Mouse (Mus musculus) C2C12 (cell line): ENCODE measurements around the gene Lrtm2. TPM values are rescaled to one million over a fixed set of nuclear protein-coding genes. Genes with fewer than 3 reads are reported as not detected.

ENCODE experiments used
- H3K27me3 ChIP-seq: one replicate; pipeline ENCODE4 v1.6.1; 2011; ENCODE audit not compliant: control insufficient read depth, insufficient read depth, insufficient read length
- H3K36me3 ChIP-seq: one replicate; pipeline ENCODE4 v1.6.1; 2011; ENCODE audit not compliant: control insufficient read depth, insufficient read depth
- H3K4me3 ChIP-seq: one replicate; pipeline ENCODE4 v1.5.1; 2011; ENCODE audit warnings: mild to moderate bottlenecking, control low read depth; ENCODE audit not compliant: poor library complexity, insufficient read depth, severe bottlenecking
- H3K79me2 ChIP-seq: one replicate; pipeline ENCODE4 v1.6.1; 2011; ENCODE audit not compliant: control insufficient read depth, insufficient read depth
- H3K79me3 ChIP-seq: one replicate; pipeline ENCODE4 v1.6.1; 2011; ENCODE audit warnings: low read depth, control low read depth
- H3ac ChIP-seq: one replicate; pipeline ENCODE3; 2011; ENCODE audit warnings: low read depth; ENCODE audit not compliant: control insufficient read depth, insufficient read length
- CEBPB ChIP-seq: IDR thresholded peaks from one replicate; pipeline ENCODE4 v1.6.1; 2011; ENCODE audit warnings: low read depth, mild to moderate bottlenecking, control low read depth, moderate library complexity
- CTCF ChIP-seq: IDR thresholded peaks from one replicate; pipeline ENCODE4 v1.5.1; 2011; ENCODE audit not compliant: control insufficient read depth, insufficient read depth, insufficient read length
- FOSL1 ChIP-seq: IDR thresholded peaks from one replicate; pipeline ENCODE4 v1.8.0; 2011; ENCODE audit warnings: mild to moderate bottlenecking, low read length; ENCODE audit not compliant: poor library complexity, insufficient read depth, severe bottlenecking
- MAX ChIP-seq: IDR thresholded peaks from one replicate; pipeline ENCODE4 v1.6.1; 2011; ENCODE audit warnings: mild to moderate bottlenecking, control low read depth
- MYOD1 ChIP-seq: IDR thresholded peaks from one replicate; pipeline ENCODE4 v1.6.1; 2011; ENCODE audit warnings: low read depth; ENCODE audit not compliant: control insufficient read depth, insufficient read length
- MYOG ChIP-seq: IDR thresholded peaks from one replicate; pipeline ENCODE4 v1.6.1; 2011; ENCODE audit not compliant: control insufficient read depth, insufficient read length; ENCODE audit errors: extremely low read depth
- USF1 ChIP-seq: IDR thresholded peaks from one replicate; pipeline ENCODE4 v1.6.1; 2011; ENCODE audit warnings: low read depth, mild to moderate bottlenecking, control low read depth, moderate library complexity
- polyA plus RNA-seq: library from polyadenylated mRNA; unstranded; fragments of >200 nt; fragmentation: generic; extraction: Trizol; gene quantifications from one replicate; pipeline ENCODE4 v1.2.1, GENCODE M21; 2012; ENCODE audit warnings: missing spikeins

The Lrtm2 gene
- polyA plus RNA-seq, 1 experiment: not detected

DNA sequence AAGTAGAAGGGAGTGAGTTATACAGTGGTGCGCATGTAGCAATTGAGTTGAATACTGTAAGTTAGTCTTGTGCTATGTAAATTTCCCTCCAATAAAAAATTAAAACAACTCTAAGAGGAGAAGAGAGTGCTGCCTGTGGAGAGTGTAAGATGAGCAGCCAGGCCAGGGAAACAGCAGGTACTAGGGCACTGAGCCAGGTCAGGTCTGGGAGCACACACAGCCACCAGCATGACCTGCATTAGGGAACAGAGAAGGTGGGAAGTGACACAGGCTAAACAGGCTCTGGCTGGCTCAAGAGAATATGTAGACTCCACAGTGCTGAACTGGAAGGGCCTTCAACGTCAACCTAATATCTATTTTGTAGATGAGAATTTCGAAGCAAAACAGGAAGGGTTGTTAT lies 29.3 kb downstream of the Lrtm2 start:
- Histone ChIP-seq H3K27me3 (peaks cover 51% of the 10 kb centered on the region), H3K4me3 (no peak overlapping the region), H3ac (no peak overlapping the region), H3K79me3 (no peaks in the 10 kb centered on the region), H3K36me3 (no peaks in the 10 kb centered on the region), H3K79me2 (no peaks in the 10 kb centered on the region)
- TF ChIP-seq CTCF (no peak), MAX (no peak), USF1 (no peak), MYOG (no peak), FOSL1 (no peak), MYOD1 (no peak), CEBPB (no peak)

DNA sequence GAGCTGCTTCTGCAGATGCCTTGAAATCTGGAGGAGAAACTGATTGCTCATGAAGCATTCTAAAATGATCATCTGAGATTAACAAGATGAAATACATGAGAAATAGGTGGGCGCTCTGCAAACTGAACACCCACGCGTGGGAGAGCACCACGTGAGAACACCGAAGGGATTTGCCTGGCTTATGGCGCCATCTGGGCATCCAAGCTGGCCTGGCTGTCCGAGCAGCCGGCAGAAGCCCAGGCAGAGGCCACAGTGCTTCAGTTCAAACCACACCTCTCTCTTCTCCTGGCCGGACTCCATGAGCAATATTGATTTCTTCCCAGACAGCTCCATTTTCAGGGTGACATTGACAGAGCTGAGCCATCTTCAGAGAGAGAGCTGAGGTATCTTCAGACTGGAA lies 49.8 kb downstream of the Lrtm2 start:
- TF ChIP-seq CTCF: no peak
- TF ChIP-seq USF1: no peak
- no peak for TF ChIP-seq MYOD1
- TF ChIP-seq MAX: no peak
- TF ChIP-seq MYOG: no peak
- TF ChIP-seq FOSL1: no peak
- TF ChIP-seq CEBPB: no peak
- Histone ChIP-seq H3K27me3 (peaks cover 31% of the 10 kb centered on the region), H3K79me2 (no peaks in the 10 kb centered on the region), H3ac (no peak overlapping the region), H3K4me3 (no peak overlapping the region), H3K79me3 (no peaks in the 10 kb centered on the region), H3K36me3 (no peaks in the 10 kb centered on the region)

DNA sequence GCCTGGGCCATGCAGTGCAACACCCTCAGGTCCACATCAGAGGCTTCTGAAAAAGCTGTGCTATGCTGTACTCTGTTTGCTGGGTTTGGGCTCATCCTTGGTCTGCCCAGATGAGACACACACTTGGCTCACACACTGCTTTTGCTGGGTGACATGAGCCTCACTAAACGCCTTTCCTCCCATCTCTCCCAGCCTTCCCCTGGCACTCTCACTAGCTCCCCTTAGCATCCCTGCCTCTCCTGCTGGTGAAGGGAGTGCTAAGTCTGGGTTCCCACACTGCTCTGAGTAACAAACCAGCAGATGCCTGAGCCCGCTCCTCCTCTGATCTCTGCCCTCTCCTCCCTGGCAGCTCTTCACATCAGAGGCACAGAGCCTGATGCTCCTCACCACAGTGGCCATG lies 53.9 kb downstream of the Lrtm2 start:
- Histone ChIP-seq H3K27me3 (peaks cover 45% of the 10 kb centered on the region), H3K79me2 (no peaks in the 10 kb centered on the region), H3ac (no peak overlapping the region), H3K36me3 (no peaks in the 10 kb centered on the region), H3K4me3 (no peak overlapping the region), H3K79me3 (no peaks in the 10 kb centered on the region)
- TF ChIP-seq MYOD1: no peak
- TF ChIP-seq MAX: no peak
- TF ChIP-seq USF1: no peak
- no peak for TF ChIP-seq FOSL1
- TF ChIP-seq CEBPB: no peak
- TF ChIP-seq CTCF: no peak
- no peak for TF ChIP-seq MYOG

Other genes with a start within 250 kb of the Lrtm2 start
- 1.7 TPM for gene Dcp1b, start 155.5 kb downstream of the Lrtm2 start, polyA plus RNA-seq
- gene Cacna1c, start 134.3 kb downstream of the Lrtm2 start, polyA plus RNA-seq: not detected
- gene Cacna2d4, start 94.2 kb downstream of the Lrtm2 start, polyA plus RNA-seq: not detected
- gene Adipor2, start 86.9 kb upstream of the Lrtm2 start, polyA plus RNA-seq: 28.0 TPM
- gene Fbxl14, start 148.9 kb upstream of the Lrtm2 start, polyA plus RNA-seq: 22.7 TPM
- 0.16 TPM for gene Wnt5b, start 213.6 kb upstream of the Lrtm2 start, polyA plus RNA-seq